Mouse (Mus musculus): ENCODE data around the gene Arhgef16.

DNA sequence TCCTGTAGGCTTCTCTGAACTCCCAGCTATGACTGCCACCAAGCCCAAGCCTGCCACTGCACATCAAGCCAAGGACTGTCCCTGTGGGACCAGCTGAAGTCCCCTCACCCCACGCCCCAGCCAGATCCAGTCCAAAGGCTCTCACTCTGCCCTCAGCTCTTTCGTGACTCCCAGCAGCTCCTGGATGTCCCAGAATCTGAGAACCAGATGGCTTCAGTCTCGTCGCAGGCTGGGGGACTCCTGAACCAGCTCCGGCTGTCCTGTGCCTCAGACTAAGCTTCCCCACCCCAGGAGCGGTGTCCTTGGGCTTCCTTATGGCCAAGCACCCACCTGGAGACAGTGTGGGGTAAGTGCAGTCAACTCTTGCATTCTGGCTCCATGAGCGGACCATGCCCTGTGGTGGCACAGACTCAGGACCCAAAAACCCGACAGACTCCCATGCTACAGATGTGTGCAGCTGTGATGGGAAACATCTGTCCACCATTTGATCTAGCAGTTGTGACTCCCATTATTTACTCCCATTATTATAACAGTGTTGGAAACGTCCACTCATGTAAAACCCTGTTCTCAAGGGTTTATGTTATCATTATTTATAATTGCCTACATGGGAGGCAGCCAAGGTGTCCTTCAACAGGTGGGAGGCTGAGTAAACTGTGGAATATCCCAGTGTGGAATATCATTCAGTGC lies 9.2 kb upstream of the Arhgef16 start:
- TF ChIP-seq CTCF (IDR thresholded peaks at IDR 0.05; ENCODE audit: borderline replicate concordance, insufficient read depth, low read depth, low read length) (no peak), POLR2A (IDR thresholded peaks at IDR 0.05; ENCODE audit: borderline replicate concordance, insufficient read depth, low read length) (no peak)
